Mouse (Mus musculus): Measurements from ENCODE around the gene Galk1.

The Galk1 gene

GRCm38 (mm10) chr11:116011529-116012261 is 824 bp downstream of the Galk1 start:
- DNase-seq (ENCODE audit: extremely low read depth, low read depth, low spot score) = no peak

- no peak for DNase-seq (ENCODE audit: extremely low read depth, low read depth, low spot score)
These were observed 1.6 kb downstream of the Galk1 start for GRCm38 (mm10) chr11:116010948-116011347.

- no peak for DNase-seq (ENCODE audit: extremely low read depth, low read depth, low spot score)
These were observed 2.4 kb downstream of the Galk1 start for GRCm38 (mm10) chr11:116010146-116010545.

GRCm38 (mm10) chr11:116009661-116010060 is 2.9 kb downstream of the Galk1 start:
- no peak for DNase-seq (ENCODE audit: extremely low read depth, low read depth, low spot score)

GRCm38 (mm10) chr11:116008832-116009375 is 3.6 kb downstream of the Galk1 start:
- no peak for DNase-seq (ENCODE audit: extremely low read depth, low read depth, low spot score)

GRCm38 (mm10) chr11:116008411-116008810 is 4.1 kb downstream of the Galk1 start:
- no peak for DNase-seq (ENCODE audit: extremely low read depth, low read depth, low spot score)

GRCm38 (mm10) chr11:116007095-116007850 is 5.2 kb downstream of the Galk1 start:
- no peak for DNase-seq (ENCODE audit: extremely low read depth, low read depth, low spot score)

GRCm38 (mm10) chr11:116005701-116006419 is 6.7 kb downstream of the Galk1 start:
- no peak for DNase-seq (ENCODE audit: extremely low read depth, low read depth, low spot score)

- DNase-seq (ENCODE audit: extremely low read depth, low read depth, low spot score) = no peak
These were observed 7.4 kb downstream of the Galk1 start for GRCm38 (mm10) chr11:116004840-116005700.

GRCm38 (mm10) chr11:116004186-116004823 is 8.2 kb downstream of the Galk1 start:
- no peak for DNase-seq (ENCODE audit: extremely low read depth, low read depth, low spot score)

- no peak for DNase-seq (ENCODE audit: extremely low read depth, low read depth, low spot score)
These were observed 9.6 kb downstream of the Galk1 start for GRCm38 (mm10) chr11:116002894-116003293.

- no peak for DNase-seq (ENCODE audit: extremely low read depth, low read depth, low spot score)
These were observed 10.8 kb downstream of the Galk1 start for GRCm38 (mm10) chr11:116001725-116002124.

GRCm38 (mm10) chr11:116000607-116001006 is 11.9 kb downstream of the Galk1 start:
- DNase-seq (ENCODE audit: extremely low read depth, low read depth, low spot score) = no peak

- DNase-seq (ENCODE audit: extremely low read depth, low read depth, low spot score) = no peak
These were observed 12.9 kb downstream of the Galk1 start for GRCm38 (mm10) chr11:115999538-116000143.

- no peak for DNase-seq (ENCODE audit: extremely low read depth, low read depth, low spot score)
These were observed 13.5 kb downstream of the Galk1 start for GRCm38 (mm10) chr11:115999027-115999426.

GRCm38 (mm10) chr11:115997662-115998061 is 14.9 kb downstream of the Galk1 start:
- DNase-seq (ENCODE audit: extremely low read depth, low read depth, low spot score) = no peak

GRCm38 (mm10) chr11:115997047-115997446 is 15.5 kb downstream of the Galk1 start:
- no peak for DNase-seq (ENCODE audit: extremely low read depth, low read depth, low spot score)

- DNase-seq (ENCODE audit: extremely low read depth, low read depth, low spot score) = no peak
These were observed 17.3 kb downstream of the Galk1 start for GRCm38 (mm10) chr11:115995256-115995655.

GRCm38 (mm10) chr11:115992098-115992497 is 20.4 kb downstream of the Galk1 start:
- no peak for DNase-seq (ENCODE audit: extremely low read depth, low read depth, low spot score)

- DNase-seq (ENCODE audit: extremely low read depth, low read depth, low spot score) = no peak
These were observed 22.8 kb downstream of the Galk1 start for GRCm38 (mm10) chr11:115989686-115990085.

Data from fat pad, adult 2 months (tissue).